Mouse (Mus musculus): ENCODE data around the gene Fam167b. TPM values are rescaled to one million over a fixed set of nuclear protein-coding genes. Genes with fewer than 3 reads are reported as not detected.

The Fam167b gene
- total RNA-seq (2021): 10 to 100 TPM; 24.4 to 28.1 TPM
- long read RNA-seq, experiment 1, transcript Fam167b-201 (2 exons, 913 nt): major isoform, 14 of 26 reads
- long read RNA-seq, experiment 1, partial matches to known transcripts: 0 of 26 reads
- long read RNA-seq, experiment 1, other reads (novel, unspliced or antisense): 12 of 26 reads
- long read RNA-seq, experiment 2, transcript Fam167b-201 (2 exons, 913 nt): major isoform, 6 of 19 reads
- long read RNA-seq, experiment 2, partial matches to known transcripts: 0 of 19 reads
- long read RNA-seq, experiment 2, other reads (novel, unspliced or antisense): 13 of 19 reads

DNA sequence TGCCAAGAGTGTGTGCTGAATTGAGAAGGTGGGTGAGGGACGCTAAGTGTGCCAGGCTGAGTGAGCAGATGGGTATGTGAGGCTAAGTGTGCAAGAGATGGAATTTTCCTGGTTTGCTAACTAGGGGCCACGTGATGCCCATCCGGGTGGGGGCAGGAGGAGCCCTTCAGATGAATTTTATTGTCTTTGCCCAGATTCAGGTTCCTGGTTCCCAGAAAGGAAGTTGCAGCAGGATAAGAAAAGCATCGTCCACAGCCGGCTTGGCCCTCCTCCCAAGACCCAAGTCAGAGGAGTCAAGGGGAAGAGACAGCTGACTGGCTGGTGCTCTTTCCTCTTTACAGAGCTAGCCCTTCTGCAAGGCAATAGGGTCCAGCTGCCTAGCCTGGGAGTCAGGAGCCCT is at the start of gene Fam167b:
TSS of gene Fam167b (minus strand) at position 84 of the 400 bp plus-strand sequence.
- DNase-seq: peak; percentile 39

DNA sequence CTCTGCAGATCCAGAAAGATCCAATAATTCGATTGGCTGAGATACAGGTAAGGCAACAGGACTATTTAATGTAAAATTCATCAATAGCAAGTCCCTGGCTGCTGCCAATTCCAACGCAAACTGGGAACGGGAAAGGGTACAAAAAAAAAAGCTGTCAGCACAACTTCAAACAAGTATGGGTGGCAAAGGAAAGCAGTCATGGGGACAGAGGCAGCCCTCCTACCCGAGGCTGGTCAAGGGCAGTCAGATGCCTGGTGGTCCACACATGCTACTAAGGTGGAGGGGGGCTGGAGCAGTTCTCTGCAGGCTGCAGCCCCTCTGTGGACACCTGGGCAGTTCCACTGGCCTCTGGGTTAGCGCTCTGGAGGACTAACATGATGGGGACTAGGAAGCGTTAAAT is 47.7 kb upstream of the Fam167b start:
- DNase-seq: no peak

DNA sequence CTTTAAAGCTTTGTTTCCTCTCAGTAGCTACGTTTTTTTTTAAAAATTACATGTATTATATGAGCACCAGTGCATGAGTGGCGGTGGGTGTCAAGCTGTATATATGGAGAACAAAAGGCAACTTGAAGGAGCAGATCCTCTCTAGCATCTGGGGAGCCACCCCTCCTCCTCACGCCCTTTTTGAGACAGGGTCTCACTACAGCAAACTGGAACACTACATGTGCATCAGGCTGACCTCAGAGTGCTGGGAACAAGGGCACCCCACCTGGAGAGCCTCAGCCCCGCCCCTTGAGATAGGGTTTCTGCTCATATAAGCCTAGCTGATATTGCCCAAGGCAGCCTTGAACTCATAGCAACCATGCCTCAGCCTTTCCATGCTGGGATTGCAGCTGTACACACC is 47.1 kb upstream of the Fam167b start:
- DNase-seq: no peak

DNA sequence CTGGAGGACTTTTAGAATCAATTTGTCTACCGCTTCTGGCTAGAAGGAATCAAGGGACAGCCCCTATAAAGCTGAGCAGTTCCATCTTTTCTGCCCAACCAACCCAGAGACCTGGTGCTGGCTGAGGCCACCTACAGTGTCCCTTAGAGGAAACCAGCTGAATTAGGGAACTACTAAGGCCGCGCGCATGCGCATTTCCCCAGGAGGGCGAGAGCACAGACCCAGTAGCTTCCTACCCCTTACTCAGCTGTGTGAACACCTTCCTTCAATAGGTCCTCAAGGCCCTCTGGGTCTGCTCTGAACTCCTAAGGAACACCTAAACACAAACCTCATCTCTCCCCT is 46.7 kb upstream of the Fam167b start:
- peak; percentile 67 for DNase-seq

DNA sequence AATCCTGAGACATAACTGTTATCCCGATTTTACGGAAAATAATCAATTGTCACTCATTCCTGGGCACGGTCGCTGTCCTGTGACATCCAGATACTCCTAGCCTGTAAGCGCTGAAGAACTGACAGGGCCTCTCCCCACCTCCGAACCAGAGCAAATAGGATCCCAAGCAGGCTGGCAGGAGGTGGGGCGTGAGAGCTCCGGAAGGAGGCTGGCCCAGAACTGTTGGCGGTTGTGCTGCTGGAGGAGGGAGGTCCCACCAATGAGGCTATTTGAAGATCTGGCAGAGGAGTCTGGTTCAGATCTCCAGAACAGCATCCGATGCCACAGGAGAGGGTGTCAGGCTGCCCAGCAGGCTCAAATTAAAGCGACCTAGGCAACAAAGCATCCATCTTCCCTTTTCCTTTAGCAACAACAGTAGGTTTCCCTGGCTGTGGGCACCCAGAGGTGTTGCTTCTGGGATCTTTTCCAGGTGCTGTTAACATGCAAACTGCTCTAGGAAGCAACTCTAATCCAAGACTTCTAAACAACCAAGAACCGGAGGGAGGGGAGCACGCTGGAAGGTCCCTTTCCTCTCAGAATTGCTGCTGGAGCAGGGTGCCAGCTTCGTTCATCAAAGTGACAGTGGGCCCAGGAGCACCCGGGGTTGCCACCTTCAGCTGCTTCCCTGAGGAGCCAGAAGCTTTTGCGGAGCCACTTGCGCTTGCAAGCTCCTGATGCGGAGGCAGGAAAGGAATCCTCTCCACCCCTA is 46.1 kb upstream of the Fam167b start:
- DNase-seq: peak; percentile 87

DNA sequence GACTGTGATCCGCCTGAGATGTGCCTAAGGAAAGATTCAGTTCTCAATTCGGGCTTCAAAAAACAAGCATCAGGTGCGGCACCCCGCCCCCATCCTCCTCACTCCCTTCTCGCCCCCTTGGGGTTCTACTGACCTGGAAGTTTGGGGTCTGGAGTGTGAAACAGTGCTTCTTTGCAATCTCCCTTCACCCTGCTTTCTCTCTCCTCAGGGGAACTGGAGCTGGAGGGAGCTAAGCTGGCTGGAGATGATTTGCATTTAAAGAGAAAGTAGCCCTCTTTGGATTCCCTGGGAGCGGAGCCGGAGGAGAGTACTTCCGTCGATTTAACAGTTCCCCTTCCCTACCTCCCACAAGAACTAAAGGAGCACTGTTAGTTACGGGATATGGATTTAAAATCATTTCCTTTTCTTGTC is 45.3 kb upstream of the Fam167b start, which contains the start of gene Ccdc28b:
TSS of gene Ccdc28b (minus strand) at position 267 of the 411 bp plus-strand sequence.
- peak; percentile 62 for DNase-seq

DNA sequence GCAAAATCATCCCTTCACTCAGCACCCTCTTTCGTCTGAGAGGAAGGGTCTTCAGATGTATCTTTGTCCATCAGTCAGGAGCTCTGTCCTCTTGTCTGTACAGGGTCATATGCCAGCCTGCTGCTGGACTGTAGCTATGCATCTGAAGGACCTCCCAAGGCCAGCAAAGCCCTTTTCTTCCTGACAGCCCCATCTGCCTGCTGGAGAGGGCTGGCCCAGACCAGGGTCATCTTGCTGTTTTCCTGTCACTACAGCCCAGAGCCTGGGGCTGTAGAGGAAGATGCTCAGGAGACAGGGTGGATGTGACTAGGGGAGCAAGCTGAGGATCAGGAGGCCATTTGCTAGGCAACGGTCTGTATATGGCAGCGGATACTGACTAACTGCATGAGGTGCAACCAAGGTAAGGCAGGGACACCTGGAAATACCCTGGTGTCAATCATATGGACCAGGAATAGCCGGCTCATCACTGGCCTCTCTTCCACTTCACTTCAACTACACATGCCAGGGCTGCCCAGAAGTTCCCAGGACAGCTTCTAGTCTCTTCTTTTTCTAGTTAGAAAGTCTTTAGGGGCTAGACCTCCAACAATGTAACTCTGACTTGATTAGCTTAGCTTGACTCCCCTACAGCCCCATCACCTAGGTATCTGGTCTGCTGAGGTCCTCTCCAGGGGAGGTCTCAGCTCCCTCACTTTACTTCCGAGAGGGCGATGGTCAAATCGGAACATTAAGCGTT is 44.6 kb upstream of the Fam167b start:
- peak; percentile 38 for DNase-seq

DNA sequence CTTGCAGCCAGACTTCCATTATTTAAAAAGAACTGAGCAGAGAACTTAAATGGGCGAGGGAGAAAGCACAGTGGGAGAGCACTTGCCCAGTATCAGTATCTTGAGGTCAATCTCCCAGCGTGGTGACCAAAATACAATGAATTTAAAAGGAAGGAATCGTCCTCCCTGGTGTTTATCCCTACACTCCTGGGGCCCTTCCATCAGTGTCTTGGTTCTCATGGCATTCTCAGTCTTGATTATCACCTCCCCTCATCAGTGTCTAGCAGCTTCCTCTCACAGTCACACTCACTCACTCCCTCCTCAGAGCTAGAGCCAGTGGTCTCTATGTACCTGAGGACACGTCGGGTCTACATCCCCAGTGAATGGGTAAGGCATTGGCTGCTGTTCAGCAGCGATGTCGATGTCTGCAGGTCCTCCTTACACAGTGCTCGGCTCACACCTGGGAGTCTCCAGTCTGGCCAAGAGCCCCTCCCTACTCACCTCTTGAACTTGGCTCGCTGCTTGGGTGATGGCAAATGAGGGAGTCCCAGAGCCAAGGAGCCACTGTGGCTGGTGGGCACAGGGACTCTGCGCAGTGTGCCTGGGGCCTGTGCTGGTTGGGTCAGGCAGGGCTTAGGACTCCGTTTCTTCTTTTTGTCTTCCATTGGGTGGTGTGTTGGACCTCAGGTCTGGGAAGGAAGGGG is 43.9 kb upstream of the Fam167b start:
- no peak for DNase-seq

DNA sequence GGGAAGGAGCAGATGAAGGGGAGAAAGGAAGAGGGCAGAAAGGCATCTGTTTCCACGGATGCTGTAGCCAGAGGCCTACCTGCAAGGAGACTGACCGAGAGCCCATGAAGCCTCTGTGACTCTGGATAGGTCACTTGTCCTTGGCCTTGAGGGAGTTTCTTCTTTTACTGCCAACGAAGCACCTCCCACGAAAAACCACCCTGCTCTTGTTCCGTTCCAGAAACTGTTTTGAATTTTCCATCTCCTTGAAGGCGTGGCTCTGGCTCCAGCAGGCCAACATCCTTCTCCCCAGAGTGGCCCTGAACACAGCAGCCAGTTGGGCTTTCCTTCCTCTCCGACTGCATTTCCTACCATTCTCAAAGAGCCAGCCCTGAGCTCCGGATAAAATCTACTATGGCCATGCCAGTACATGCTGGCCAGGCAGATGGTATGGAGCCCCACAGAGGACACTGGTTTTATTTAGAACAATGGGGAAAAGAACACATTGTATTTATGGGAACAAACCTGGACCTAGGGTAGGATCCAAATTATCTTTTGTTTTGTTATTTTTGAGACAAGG is 43.0 kb upstream of the Fam167b start:
- DNase-seq: peak; percentile 49

DNA sequence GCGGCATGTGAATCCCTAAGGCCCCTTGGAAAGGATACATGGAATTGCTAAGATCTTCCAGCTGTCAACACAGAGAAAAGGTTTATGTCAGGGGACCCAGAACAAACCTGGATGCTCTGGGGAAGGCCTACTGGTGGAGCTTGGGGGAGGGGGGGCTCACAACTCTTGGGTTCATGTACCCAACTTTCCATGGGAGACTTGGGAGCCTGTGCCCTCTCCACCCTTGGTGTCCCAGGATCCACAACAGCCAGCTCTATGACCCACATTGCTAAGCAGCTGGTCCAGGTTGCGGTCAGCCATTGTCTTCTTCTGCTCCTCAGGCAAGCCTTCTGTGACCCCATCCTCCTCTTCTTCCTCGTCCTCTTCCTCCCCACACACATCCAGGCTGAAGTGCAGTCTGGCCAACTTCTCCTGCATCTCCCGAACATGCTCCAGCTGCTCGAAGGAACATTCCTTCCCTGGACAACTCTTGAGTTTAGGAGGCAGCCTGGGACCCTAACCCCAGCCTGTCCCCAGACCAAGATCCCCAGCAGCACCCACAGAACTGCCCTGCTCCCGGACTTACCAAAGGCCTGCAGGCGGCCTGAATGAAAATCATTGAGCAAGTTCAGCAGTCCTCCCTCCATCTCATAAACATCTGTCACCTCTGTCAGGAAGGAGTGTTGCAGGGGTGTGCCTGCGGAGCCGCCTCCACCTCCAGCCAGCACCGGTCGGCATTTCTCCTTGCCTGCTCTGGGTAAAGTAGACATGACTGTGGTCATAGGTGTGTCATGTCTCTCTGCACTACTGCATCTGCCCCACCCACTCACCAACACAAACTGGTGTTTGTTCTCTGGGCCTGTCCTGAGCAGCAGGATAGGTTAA is 42.3 kb upstream of the Fam167b start:
- no peak for DNase-seq

DNA sequence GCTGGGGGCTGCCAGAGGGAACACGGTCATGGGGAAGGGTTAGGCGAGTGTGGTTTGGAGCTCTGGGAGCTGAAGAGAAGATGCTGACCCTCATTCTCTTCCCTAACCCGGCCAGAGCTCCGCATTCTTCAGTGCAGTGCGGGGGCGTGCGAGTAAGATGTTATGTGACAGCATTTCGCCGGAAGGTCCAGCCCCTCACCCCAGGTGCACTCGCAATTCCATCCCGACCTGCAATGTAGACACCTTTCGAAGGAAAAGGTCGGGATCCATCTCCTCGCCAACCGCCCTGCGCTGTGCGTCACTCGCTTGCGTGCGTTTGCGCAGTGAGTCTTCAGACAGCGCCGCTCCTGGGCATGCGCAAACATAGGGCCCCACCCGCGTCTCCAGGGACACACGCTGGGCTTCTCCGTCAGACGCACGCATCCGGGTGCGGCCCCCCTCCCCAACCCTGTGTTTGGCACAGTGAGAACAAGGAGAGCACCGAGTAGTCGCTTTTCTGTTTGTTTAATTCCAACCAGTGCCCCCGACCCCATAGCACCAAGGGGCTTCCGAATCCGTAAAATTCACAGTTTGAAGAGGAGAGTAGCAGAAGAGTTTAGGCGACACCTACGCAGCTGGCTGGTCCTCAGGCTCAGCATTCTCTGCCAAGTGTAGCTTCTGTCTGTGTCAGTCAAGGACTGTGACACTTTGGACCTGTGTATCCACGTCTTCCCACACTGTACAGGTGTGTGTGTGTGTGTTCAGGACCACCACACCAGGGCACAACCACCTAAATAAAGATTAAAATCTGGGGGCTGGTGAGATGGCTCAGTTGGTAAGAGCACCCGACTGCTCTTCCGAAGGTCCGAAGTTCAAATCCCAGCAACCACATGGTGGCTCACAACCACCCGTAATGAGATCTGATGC is 40.7 kb upstream of the Fam167b start, which contains the start of gene Iqcc:
TSS of gene Iqcc (minus strand) at position 314 of the 906 bp plus-strand sequence.
- DNase-seq: peak; percentile 97

DNA sequence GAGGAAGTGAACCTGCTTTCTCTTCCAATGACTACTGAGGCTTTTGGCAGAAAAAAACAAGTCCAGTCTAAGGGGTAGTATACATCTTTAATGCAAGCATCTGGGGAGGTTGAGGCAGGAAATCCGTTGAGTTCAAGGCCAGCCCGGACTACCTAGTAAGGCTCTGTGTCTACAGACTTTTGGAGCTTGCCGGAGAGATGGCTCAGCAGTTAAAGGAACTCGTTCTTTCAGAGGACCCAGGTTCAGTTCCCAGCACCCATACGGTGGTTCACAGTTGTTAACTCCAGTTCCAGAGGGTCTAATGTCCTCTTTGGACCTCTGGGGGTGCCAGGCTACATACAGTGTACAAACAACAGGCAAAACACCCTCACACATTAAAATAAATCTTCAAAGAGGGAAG is 39.7 kb upstream of the Fam167b start:
- no peak for DNase-seq

DNA sequence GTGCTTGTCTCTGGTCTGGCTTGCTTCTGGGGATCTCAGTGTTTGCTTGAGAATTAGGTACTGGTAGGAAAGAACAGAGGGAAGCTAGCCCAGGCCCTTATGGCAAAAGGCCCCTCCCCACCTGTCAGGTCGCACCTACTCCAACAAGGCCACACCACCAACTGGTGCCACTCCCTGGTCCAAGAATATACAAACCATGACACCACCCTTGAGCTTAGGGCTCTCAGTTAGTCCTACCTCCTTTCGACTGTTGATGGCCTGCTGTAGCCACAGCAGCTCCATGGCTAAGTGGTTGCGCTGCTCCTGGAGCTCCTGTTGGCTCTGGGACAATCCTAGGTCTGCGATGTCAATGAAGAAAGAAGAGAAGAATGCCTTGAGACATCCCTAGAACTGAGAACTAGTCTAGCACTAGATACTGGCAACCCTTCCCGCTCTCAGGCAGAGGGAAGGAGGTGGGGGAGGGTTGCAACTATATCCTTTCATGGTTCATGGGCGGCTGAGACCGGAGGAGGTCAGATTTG is 38.8 kb upstream of the Fam167b start:
- no peak for DNase-seq

DNA sequence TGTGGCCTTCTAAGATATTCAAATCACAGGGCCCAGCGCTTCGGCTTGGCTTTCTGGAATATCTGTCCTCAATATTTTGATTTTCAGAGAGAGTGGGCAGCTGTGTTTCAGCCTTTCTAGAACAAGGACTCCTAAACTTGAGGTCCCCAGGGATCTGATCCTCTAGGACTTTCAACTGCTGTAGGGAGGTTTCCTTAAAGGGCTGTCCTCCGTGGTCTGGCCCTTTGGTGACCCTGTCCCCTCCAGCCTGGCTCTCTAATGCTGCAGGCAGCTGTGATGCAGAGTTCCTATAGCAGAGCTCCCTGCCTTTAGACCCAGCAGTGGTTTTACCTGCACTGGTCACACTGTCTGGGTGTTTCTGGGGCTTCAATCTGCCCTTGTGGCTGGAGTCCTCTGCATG is 38.3 kb upstream of the Fam167b start:
- no peak for DNase-seq

DNA sequence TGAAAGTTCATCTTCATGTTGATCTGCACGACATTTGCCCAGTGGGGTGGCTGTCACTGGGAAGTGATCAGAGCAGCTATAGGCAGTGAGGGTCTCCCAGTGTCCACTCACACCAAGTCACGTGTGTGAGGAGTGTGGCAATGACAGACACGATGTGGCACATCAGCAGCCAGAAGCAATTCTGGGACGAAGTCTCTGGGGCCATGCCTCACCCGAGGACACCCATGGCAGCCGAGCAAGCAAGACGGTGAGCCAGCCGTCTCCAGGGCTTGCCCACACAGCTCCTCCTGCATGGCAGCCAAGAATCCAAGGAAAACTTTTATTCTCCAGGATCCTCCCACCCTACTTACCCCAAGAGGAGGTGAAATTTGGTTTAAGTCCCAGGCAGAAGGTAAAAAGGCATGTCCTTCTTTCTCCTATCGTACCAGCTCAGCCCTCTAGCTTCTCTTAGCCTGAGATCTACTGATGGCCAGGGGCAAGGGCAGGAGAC is 37.5 kb upstream of the Fam167b start:
- no peak for DNase-seq

DNA sequence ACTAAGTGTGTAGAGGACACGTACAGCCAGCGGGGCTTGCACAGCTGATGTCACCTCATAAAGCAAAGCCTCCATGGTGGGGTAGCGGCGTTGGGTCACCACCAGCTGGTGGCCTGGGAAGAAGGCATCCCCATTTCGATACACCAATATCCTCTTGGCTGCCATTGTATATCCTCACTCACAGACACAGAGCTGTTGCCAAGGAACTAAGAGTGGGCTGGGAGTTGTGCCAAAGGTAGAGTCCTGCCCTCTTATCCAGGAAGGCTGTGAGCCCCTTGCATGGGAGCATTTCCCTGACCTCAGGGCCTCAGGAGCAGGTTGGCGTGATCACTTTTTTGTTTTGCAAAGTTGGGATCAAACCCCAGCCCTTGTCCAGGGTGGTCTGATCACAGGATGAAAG is 35.7 kb upstream of the Fam167b start, which contains the start of gene Dcdc2b:
TSS of gene Dcdc2b (minus strand) at position 165 of the 400 bp plus-strand sequence.
- DNase-seq: no peak

DNA sequence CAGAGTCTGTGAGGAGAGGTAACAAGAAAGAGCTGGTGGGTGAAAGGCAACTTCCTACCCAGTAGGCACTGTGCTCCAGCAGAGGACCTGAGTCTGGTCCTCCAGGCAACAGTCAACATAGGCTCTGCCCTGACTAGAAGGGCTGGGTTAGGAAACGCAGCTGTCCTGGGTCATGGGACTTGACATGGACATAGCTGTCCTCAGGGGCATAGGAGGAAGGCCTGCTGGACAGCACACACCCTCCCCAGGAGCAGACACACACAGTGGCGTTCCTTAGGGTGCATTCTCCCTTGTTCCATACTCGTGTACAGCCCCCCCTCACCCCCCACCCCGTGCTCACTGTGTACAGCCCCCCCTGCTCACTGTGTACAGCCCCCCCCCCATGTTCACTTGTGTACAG is 32.1 kb upstream of the Fam167b start:
- DNase-seq: no peak

DNA sequence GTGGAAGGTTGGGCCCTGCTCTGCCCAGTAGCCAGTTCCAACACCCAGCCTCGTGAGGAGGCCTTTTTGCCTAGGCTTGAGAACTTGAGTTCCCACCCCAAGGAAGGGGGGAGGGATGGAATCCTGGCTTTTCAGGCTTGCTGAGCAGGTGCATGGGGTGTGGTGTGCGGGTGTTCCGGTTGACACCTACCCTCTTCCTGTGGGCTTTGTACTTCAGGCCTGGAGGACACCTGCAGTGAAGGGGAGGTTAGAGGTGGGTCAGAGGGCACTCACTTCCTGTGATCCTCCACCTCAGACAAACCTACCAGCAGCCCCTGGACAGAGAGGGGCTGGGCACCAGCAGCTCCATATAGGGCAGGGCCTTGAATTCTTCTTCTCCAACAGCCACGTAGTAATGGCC is 31.7 kb upstream of the Fam167b start:
- DNase-seq: no peak

DNA sequence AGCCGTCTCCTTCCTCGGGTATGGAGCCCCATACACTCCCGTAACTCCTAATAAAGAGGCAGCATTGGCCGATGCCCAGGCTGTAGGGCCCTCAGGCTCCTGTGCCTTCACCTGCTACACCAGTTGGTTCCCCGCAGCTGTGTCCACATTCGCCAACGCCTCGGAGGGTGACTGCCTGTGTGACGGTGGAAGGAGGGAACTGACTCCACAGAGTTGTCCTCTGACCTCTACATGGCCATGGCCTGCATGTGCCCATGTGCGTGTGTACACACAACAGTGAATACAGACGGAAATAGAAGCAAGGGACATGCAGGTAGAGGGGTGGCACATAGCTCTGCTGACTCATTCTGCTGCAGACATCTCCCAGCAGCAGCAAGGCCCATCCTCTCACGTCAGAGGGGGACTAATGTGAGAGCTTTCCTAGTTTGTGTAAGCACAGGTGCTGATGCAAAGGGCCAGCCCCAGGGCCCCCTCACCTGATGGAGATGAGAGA is 30.8 kb upstream of the Fam167b start:
- no peak for DNase-seq
